In genomic region chr10:69979636-69980035, GRCm38 (mm10) we compare ENCODE assay signal across 24 mouse cellular contexts.
"Had no signal": no experiment of that assay in that cellular context is flagged by ENCODE, and none has a peak within 500 bp of the region (broad histone marks: within the 10 kb centered on the region; RNA-seq: fewer than 3 reads in every experiment).

No protein-coding gene starts in this region.

- H3K36me3 ChIP-seq: liver, embryonic 12.5 days; lung, embryonic 15.5 days had no signal

- H3K4me2 ChIP-seq: kidney, embryonic 15.5 days; limb, embryonic 13.5 days; liver, embryonic 12.5 days; liver, embryonic 15.5 days; lung, embryonic 15.5 days; midbrain, embryonic 13.5 days; neural tube, embryonic 13.5 days; stomach, embryonic 15.5 days had no signal

- H3K4me3 ChIP-seq: kidney, embryonic 15.5 days; limb, embryonic 10.5 days; limb, embryonic 13.5 days; liver, embryonic 12.5 days; liver, embryonic 15.5 days; lung, embryonic 15.5 days; megakaryocyte, embryonic 14.5 days; midbrain, embryonic 10.5 days; midbrain, embryonic 13.5 days; myocyte; neural tube, embryonic 13.5 days; stomach, embryonic 15.5 days had no signal

- H3K9me3 ChIP-seq: kidney, embryonic 15.5 days; limb, embryonic 10.5 days; limb, embryonic 13.5 days; liver, embryonic 12.5 days; liver, embryonic 15.5 days; lung, embryonic 15.5 days; midbrain, embryonic 10.5 days; midbrain, embryonic 13.5 days; neural tube, embryonic 13.5 days; stomach, embryonic 15.5 days had no signal

- ATAC-seq: liver, embryonic 12.5 days; midbrain, embryonic 13.5 days; midbrain, embryonic 16.5 days had no signal

- H3K27ac ChIP-seq: kidney, embryonic 15.5 days; limb, embryonic 10.5 days; limb, embryonic 13.5 days; liver, embryonic 12.5 days; liver, embryonic 15.5 days; lung, embryonic 15.5 days; midbrain, embryonic 10.5 days; midbrain, embryonic 13.5 days; neural tube, embryonic 13.5 days; stomach, embryonic 15.5 days had no signal

- H3K9ac ChIP-seq: kidney, embryonic 15.5 days; limb, embryonic 13.5 days; liver, embryonic 12.5 days; liver, embryonic 15.5 days; lung, embryonic 15.5 days; midbrain, embryonic 13.5 days; neural tube, embryonic 13.5 days; stomach, embryonic 15.5 days had no signal

- H3K4me1 ChIP-seq: kidney, embryonic 15.5 days; limb, embryonic 10.5 days; limb, embryonic 13.5 days; lung, embryonic 15.5 days; megakaryocyte, embryonic 14.5 days; midbrain, embryonic 10.5 days; midbrain, embryonic 13.5 days; neural tube, embryonic 13.5 days; stomach, embryonic 15.5 days had no signal

- DNase-seq: kidney, postnatal 10 days; kidney, postnatal 36 days; liver; lung, adult 18-20 months; lung, postnatal 10 days; lung, postnatal 36 days; retina, postnatal 1 day; right cerebral cortex, postnatal 25 days; spleen, adult 18-20 months; thymus, adult 18-20 months; thymus, postnatal 36 days had no signal

- H3K27me3 ChIP-seq: kidney, embryonic 15.5 days; limb, embryonic 13.5 days; liver, embryonic 12.5 days; liver, embryonic 15.5 days; lung, embryonic 15.5 days; megakaryocyte, embryonic 14.5 days; midbrain, embryonic 13.5 days; neural tube, embryonic 13.5 days; stomach, embryonic 15.5 days had no signal
